Mouse (Mus musculus) gastrocnemius, adult 2 months (tissue): ENCODE results near the gene AW549877. TPM values are rescaled to one million over a fixed set of nuclear protein-coding genes. Genes with fewer than 3 reads are reported as not detected.

Experiments used
- DNase-seq: peaks from one replicate; pipeline ENCODE4 v3.0.0; 2022
- H3K27ac ChIP-seq: fragments of 200-600 bp; 2 replicates; pipeline ENCODE4 v1.8.1; 2022; ENCODE audit warnings: mild to moderate bottlenecking
- H3K4me3 ChIP-seq: fragments of 200-600 bp; 2 replicates; pipeline ENCODE4 v1.8.1; 2022; ENCODE audit warnings: mild to moderate bottlenecking, moderate library complexity
- CTCF ChIP-seq: fragments of 200-600 bp; IDR thresholded peaks from 2 replicates; pipeline ENCODE4 v1.8.1; 2022; ENCODE audit warnings: antibody characterized with exemption, mild to moderate bottlenecking, moderate library complexity
- intact Hi-C: fragments of 180-260 bp; cut with DNase I; formaldehyde crosslinking; loops from one replicate; pipeline ENCODE4 v1.15.1; 2025
- total RNA-seq, 2 experiments: library from RNA; stranded (reverse); gene quantifications; 2 replicates each; pipeline ENCODE4 v1.2.3; 2021

Gene AW549877
- total RNA-seq, 2 experiments from 2014 or later: 12.6 to 13.4 TPM

GRCm38 (mm10) chr15:4024726-4025507 lies 29.4 kb upstream of the AW549877 start:
- DNase-seq: no peak
- Histone ChIP-seq H3K27ac (peak overlapping the region; percentile 96), H3K4me3 (peak overlapping the region; percentile 92)
- TF ChIP-seq CTCF: no peak
- intact Hi-C loops: loop anchor here (5.0 kb wide), 1 partner anchor 63 kb away; no protein-coding TSS in a partner anchor

- no peak for TF ChIP-seq CTCF
- H3K4me3 ChIP-seq: no peak overlapping the region
- intact Hi-C loops: no loop called here
- DNase-seq: no peak
- H3K27ac ChIP-seq: no peak overlapping the region
Observed at GRCm38 (mm10) chr15:4023747-4024146, 28.2 kb upstream of the AW549877 start.

- no peak for DNase-seq
- no peak overlapping the region for H3K4me3 ChIP-seq
- intact Hi-C loops: no loop called here
- H3K27ac ChIP-seq: peak overlapping the region; percentile 61
- no peak for TF ChIP-seq CTCF
Observed at GRCm38 (mm10) chr15:4020711-4021110, 25.2 kb upstream of the AW549877 start.

GRCm38 (mm10) chr15:4013873-4014272 lies 18.3 kb upstream of the AW549877 start:
- TF ChIP-seq CTCF: no peak
- Histone ChIP-seq H3K4me3 (no peak overlapping the region), H3K27ac (no peak overlapping the region)
- no peak for DNase-seq
- intact Hi-C loops: no loop called here

DNA sequence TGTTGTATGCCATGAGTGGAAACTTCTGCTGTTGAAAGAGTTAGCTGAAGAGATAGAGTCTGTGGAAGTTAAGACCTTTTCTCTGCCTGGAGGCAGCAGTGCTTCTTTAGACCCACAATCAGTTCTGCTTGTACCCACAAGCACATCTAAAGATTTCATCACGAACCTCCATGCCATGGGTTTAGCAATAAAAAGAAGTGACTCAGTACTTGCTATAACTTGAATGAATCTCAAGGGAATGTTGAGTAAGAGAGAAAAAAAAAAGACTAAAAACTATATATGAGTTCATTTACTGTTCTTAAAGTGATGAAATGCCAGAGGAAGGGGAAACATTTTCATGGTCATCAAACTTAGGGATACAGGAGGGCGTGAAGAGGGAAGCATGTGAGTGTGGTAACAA lies 5.0 kb upstream of the AW549877 start:
- DNase-seq: no peak
- intact Hi-C loops: no loop called here
- Histone ChIP-seq H3K27ac (no peak overlapping the region), H3K4me3 (no peak overlapping the region)
- TF ChIP-seq CTCF: no peak

DNA sequence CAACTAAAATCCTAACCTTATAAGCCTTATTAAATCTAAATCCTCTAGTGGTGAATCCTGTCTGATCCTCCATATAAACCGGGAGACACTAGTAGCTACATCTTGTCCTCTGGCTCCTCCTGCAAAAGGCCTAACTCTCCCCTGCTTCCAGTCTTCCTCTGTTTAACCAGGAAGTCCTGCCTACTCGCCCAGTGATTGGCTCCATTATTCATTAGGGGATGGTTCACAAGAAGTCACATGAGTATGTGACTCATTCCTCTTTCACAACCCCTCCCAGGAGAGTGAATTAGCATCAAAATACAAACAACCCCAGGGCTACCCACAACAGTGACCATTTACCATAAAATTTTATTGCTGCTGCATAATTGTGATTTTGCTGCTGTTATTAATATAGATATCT lies 3.6 kb upstream of the AW549877 start:
- H3K4me3 ChIP-seq: no peak overlapping the region
- H3K27ac ChIP-seq: no peak overlapping the region
- DNase-seq: no peak
- no peak for TF ChIP-seq CTCF
- intact Hi-C loops: no loop called here

DNA sequence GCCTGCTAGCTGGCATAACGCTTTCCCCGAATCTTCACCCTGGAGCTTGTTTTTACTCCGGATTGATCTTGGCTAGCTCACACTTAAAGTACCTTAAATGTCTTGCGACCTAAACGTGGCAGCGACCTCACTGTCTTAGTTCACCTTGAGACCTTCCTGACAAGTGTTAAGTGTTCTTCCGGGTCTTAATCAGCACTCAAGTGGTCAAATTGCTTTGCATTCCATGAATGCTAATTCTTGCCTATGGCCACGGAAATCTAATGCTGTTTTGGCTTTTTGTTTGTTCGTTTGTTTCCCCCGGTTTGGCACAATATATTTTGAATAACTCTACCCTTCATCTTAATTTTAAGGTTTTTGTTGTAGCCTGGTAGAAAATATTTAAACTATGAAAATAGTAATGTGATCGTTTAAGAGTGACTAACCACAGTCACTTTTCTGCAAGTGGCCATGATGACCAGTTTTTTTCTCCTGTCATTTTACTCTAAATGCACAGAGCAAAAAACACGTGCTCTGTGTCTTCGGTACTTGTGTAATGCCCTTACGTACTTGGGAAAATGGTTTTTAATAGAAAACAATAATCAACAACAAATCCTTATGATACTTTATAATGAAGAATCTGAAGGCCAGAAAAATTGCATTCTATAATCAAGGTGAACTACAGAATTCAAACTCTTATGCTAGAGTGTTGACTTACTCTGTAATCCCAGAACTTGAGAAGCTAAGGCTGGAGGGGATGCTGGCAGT lies 895 bp upstream of the AW549877 start:
- intact Hi-C loops: loop anchor here (1.0 kb wide), 1 partner anchor 31 kb away; no protein-coding TSS in a partner anchor
- DNase-seq: no peak
- H3K27ac ChIP-seq: peak overlapping the region; percentile 100

GRCm38 (mm10) chr15:3994852-3995447 lies 594 bp downstream of the AW549877 start:
- H3K4me3 ChIP-seq: peak overlapping the region; percentile 90
- DNase-seq: no peak
- intact Hi-C loops: loop anchor here (1.0 kb wide), 1 partner anchor 16 kb away; the partner anchor contains the start of gene Fbxo4
- H3K27ac ChIP-seq: peak overlapping the region; percentile 100
- no peak for TF ChIP-seq CTCF

More for the DNA sequence above, 895 bp upstream of the AW549877 start:
- peak overlapping the region; percentile 90 for H3K4me3 ChIP-seq
- TF ChIP-seq CTCF: no peak

DNA sequence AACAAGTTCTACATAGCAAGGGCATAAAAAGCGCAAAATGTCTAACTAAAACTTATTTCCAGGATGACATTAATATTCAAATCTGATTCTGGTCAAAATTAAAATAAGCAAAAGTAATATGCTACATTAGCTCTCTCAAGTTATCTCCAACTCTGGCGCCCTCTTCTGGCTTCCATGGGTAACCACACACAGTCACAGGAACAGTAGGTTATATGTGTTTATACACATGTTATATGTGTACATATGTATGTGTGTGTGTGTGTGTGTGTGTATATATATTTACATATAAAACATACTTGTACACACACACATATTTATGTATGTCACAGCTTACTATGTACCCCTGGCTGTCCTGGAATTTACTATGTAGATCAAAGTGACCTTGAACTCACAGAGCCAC lies 7.6 kb downstream of the AW549877 start:
- intact Hi-C loops: loop anchor here (10.0 kb wide), 1 partner anchor 57 kb away; no protein-coding TSS in a partner anchor
- TF ChIP-seq CTCF: peak; percentile 73
- Histone ChIP-seq H3K27ac (no peak overlapping the region), H3K4me3 (no peak overlapping the region)
- peak; percentile 34 for DNase-seq

DNA sequence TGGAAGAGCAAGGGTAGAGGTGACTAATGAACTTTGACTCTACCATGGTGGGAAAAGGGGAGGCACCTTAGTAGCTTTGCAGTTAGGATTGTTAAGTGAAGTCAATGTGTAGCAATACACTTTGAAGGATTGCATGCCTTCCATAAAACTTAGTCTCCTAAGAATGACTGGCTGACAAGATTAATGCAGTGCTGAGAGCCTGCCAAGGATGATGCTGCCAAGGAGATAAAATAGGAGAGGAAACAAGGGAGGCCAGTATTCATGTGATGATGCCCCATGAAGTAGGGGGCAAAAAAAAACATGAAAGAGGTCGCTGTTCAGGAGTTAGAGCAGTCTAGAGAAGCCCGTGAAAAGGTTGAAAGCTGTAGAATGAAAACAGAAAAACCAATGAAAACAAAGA lies 10.7 kb downstream of the AW549877 start:
- DNase-seq: no peak
- no peak overlapping the region for H3K4me3 ChIP-seq
- intact Hi-C loops: loop anchor here (10.0 kb wide), 1 partner anchor 60 kb away; no protein-coding TSS in a partner anchor
- TF ChIP-seq CTCF: no peak
- no peak overlapping the region for H3K27ac ChIP-seq

- no peak overlapping the region for H3K4me3 ChIP-seq
- no peak overlapping the region for H3K27ac ChIP-seq
- no peak for TF ChIP-seq CTCF
- intact Hi-C loops: loop anchor here (10.0 kb wide), 1 partner anchor 62 kb away; no protein-coding TSS in a partner anchor
- no peak for DNase-seq
Observed at GRCm38 (mm10) chr15:3982732-3983131, 12.8 kb downstream of the AW549877 start.

GRCm38 (mm10) chr15:3979871-3980270 lies 15.7 kb downstream of the AW549877 start:
- DNase-seq: no peak
- Histone ChIP-seq H3K27ac (peak overlapping the region; percentile 99), H3K4me3 (peak overlapping the region; percentile 92)
- intact Hi-C loops: loop anchor here (1.0 to 10.0 kb wide), 2 partner anchors 15 to 65 kb away; partner anchors contain the start of gene AW549877
- no peak for TF ChIP-seq CTCF
